Mouse (Mus musculus) brain, adult 2 months (tissue): ENCODE results near the gene Il1b.

Experiments
- DNase-seq: peaks from one replicate; pipeline ENCODE4 v3.0.0; 2011; ENCODE audit warnings: low read depth, low spot score

Gene Il1b

DNA sequence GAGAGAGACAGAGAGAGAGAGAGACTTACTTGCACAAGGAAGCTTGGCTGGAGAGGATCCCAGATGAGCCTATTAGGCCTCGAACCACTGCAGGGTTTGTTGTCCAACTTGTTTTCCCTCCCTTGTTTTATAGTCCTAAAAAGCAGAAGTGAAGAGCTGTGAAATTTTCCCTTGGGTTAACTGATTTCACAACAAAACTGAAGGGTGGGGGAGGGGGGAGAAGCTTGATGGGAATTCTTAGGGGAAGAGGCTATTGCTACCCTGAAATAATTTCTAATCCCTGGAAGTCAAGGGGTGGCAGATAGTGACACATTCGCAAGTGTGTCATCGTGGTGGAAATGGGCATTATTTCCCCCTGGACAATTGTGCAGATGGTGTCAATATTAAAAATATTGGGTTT is at the start of gene Il1b:
Il1b (minus strand) TSS at position 101 of the 400 bp plus-strand sequence.
- no peak for DNase-seq

DNA sequence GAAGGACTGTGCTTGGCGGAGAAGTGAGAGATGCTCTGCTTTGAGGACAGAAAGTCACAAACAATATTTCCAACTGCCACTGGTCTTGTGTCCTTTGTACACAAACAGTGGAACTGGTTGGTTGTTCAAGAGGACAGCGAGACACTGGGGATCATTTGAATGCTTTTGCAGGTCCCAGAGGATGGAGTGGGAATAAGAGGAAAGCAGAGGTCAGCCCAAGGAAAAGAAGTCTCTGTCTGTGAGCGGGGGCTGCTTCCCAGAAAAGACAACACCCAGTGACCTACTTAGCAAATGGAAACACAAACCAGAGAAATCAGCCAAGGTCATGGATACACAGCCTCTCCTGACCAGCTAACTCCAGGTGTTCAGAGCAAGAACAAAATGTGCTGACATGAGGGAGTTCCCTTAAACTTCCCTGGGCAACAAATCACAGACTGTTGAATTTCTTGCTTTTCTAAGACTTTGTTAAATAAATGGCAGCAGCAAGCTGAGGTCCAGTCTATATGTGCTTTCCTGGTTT is 48.5 kb upstream of the Il1b start:
- no peak for DNase-seq

DNA sequence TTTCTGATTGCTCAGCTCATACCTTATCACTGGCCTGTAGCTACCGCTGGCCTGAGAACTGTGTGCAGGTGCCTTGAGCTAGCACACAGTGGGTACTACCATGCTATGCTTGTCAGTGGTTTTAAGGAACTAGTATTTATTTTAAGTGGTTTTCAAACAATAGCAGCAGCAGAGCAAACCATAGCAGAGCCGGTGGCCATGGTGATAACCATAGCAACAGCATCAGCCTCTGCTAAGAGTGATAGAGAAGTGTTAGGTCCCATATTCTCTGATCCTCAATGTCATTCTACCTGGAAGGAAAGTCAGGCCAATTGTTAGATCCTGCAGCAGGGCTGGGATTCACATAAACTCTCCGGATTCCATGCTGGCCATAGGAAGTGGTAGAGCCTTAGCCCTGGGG is 43.7 kb upstream of the Il1b start:
- DNase-seq = peak; percentile 66

DNA sequence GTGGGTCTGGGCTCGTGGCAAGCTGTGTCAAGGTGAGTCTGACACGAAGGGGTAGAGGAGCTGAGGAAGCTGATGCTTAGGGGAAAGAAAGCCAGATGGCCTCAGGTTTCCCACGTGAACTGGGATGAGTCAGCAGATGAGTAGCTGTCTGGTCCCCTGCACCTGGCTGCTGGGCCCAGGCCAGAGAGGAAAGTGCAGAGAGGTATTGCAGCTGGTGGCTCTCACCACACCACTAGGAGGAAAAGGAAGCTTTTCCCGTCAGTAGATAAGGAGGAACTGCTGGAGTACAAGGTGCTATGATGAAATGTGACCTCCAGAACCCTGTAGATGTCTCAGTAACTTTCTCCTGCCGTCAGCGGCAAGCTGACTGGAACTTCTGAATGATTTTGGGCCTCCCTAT is 42.5 kb upstream of the Il1b start:
- DNase-seq = peak; percentile 75

DNA sequence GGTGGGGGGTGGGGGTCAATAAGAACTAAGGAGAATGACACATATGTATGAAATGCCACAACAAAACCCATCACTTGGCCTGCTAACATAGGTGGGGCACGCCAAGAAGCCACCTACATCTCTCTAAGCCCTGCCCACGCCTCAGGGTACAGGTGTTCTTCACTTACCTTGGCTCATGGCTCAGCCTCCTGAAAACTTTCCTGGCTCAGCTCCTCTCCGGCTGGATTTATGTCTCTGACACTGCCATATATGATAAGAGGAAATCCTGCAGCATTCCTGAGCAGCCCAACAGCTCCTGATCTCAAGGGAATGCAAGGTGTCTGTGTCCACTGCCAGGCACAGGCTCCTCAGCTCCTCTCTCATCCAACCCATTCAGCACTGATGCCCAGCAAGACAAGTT is 40.7 kb upstream of the Il1b start:
- DNase-seq = peak; percentile 36

DNA sequence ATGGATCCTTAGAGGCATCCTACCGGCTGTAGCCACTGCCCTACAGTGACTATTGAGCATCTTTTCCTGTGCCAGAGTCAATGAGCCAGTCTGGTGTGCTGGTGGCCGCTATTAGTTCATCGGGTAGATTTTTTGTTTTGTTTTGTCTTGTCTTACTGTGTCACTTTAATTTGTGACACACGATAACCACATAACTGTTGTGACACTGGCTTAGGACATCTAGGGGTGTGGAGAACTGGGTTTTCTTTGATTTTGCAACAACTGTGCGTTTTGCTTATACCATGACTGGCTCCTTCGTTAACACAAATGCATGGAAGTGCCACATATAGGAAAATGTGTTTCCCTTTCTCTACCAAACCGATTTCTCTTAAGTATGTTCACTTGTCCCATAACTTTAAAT is 39.4 kb upstream of the Il1b start:
- no peak for DNase-seq

DNA sequence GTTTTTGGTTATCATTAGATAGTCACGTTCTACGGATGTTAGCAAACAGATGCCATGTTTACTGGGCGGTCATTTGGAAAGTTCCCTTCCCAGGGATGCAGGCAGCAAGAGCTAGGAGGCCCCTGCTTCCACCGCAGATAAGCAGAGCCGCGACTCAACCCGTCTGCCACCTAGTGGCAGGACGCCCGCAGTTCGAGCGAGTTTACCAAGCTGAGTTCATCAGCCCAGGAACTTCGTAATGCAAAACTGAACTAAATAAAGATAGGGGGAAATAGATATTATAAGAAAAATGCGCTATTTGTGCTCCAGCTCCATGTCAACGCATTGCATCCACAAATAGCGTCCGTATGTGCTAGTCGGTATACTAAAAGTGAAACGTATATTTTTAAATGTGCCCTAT is 37.5 kb upstream of the Il1b start:
- peak; percentile 90 for DNase-seq

DNA sequence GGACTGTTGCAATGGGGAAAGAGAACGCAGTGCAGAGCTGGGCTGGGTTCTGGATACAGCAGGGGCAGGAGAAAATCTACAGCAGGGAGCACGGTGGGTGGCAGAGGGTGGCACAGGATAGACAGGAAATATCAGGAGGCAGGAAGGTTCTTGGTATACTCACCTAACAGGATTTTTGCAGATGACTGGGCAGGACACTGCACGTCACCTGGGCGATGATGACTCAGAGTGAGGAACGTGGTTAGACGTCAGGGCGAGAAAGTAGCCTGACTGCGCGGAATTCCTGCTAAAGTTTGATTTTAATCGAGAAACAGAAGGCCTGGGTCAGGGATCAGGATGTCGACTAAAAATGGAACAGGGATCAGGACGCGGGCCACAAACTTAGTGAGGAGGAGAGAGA is 36.7 kb upstream of the Il1b start:
- no peak for DNase-seq

DNA sequence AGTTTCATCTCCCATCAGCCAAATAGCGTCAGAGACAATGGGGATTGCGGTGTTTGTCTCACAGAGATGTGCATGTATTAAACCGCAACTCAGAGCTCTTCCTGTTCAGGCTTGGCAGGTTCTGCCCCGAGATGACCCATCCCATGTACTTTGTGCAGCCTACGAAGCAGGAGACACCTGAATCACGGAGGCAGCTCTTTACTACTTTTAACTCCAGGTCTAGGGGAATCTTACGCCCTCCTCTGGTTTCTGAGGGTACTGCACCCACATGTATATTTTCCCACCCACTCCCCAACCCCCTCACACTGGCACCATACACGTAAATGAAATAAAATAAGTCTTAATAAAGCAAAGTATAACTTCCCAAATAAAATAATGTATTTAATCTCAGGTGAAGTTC is 35.6 kb upstream of the Il1b start:
- no peak for DNase-seq

DNA sequence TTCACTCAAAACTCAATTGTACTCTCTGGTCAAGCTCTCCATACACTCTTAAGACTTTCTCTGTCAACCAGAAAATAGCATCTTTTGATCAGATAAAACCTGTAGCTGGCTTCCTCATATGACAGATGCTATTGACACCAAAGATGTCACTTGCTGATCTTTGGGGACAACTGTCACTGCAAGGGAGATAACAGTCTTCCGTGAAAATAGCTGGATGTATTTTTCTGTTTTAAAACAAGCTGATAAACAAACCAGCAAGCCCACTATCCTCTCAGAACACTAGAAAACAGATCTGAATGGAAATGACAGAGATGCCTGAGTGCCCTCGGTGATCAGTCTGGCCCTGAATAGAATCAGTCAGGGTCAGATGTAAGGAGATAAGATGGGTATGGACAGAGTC is 32.8 kb upstream of the Il1b start:
- DNase-seq = no peak

DNA sequence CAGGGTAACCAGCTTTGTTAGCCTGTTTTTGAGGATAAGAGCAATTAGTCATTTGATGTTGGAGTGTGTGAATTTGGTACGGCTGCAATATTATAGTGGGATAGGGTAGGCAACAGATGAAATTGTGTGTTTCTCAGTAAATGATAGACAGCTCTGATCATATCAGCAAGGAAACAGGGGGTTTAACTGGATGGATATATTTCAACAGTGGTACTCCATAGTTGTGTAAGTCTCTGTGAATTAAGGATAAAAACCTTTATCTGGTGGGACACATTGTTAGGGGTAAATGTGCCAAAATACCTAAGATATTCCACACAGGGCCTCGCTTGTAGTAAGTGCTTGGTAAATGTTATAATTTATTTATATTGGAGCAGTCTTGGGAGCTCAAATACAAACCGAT is 31.4 kb upstream of the Il1b start:
- no peak for DNase-seq

DNA sequence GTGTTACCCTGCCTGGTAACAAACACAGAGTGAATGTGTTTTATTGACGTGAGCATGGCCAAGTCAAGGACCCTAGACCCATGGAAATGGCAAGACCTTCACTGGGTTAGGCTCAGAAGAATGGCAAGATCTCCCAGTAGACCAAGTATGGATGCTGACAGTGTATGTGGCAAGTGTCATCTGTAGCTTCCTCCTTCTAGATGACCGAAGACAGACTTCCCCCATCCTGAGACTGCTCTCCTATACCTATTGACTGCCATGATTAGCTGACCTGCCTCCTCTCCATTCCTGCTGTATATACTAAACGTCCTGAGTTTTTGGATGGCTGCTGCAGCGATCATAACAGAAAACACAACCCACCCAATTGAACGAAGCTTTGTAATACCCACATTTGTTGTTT is 30.9 kb upstream of the Il1b start:
- DNase-seq = no peak

DNA sequence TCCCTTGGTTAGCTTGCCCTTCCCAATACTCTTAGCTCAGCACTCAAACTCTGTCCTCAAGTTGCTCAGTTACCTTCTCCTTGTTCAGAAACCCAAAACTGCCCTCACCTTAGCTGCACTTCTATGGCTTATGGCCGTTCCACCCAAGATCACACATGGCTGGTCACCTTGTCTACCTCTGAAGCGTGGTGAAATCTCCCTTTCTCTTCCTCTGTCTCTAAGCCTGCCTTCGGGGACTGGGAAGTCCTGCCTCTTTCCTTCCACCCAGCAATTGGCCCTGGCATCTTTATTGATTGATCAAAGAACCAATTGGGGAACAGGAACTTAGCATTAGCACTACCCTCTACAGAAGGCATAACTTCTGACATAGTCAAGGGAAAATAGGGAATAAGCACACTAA is 27.2 kb upstream of the Il1b start:
- DNase-seq = no peak

DNA sequence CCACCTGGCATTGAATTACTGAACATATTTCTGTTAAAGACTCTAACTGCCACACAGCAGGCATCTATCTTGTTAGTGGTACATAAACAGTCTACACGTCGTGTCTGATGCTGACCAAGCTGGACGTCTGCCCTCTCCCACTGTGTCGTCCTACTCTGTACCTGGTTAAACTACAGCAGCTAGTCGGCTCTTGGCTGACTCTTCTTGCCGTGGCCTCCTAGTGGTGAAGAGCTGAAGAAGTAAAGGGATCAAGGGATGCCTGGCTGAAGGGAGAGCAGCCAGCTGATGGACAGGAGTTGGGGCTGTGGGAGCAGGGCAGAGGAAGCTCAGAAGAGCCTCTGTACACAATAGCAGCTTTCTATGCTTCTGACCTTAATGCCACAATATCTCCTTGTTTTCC is 22.6 kb upstream of the Il1b start:
- DNase-seq = peak; percentile 33

DNA sequence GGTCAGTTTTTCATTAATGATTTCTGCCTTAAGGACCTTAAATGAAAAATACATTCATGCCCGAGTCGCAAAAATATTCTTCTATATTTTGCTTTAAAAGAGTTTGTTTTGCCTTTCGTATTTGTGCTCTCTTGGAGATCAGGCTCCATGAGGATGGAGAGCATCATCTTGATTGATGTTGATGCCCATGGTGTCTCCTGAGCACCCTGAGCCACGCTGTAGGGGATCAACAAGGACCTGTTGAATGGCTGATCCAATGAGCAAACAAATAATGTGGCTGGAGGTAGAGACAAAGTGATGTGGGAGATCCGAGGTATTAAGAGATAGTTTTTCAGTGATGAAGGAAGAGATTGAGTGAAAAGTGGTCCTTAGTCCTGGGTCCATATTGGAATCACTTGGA is 19.2 kb upstream of the Il1b start:
- no peak for DNase-seq

DNA sequence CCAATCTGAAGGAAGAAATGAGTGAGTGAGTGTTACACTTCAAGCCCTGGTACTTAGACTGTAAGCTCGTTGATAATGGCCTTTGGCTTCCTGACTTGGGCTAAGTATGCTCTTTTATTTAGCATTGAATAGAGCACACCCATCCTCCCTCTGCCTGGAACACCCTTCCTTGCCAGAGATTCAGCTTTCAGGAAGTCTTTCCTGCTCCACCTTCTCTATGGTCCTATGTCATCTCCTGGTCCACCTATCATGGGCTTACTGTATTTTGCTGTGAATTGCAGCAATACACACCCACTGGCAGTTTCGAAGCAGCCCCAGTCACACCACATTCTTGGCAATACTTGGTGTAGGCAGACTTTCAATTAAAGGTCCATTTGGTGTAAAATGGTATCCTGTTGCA is 18.4 kb upstream of the Il1b start:
- DNase-seq = no peak

DNA sequence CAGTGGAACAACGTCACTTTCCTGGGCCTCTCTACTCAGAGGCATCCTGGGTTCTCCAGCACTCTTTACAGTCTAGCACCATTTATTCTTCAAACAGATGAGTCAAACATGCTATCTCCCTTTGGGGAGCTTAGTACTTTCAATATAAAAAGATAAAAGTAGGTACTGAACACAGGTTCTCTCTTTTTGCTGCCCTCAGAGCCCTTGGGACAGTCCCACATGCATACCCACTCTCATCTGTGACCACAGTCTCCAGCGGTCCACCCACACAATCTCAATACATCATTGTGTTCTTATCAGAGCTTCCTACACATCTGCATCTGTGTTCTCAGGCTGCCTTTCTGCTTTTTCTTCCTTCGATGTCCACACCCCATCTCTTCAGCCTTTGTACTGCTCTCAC is 14.4 kb upstream of the Il1b start:
- DNase-seq = no peak

DNA sequence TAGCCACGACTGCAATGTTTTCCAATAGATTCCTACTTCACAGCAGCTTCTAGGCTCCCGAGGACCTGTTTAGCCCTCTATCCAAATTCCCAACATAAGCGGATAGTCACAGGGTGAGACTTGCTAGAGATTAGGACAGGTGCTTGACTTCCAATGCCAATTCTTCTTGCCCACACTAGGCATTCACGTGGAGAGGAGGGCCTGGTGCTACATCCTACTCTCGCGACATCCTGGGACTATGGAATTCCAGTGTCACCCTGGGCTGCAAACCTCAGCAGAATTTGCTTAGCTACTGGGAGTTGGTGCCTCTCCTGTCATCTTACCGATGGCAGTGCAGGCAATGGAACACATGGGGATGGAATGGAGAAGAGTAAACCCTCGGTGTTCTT is 13.3 kb upstream of the Il1b start:
- DNase-seq = no peak

DNA sequence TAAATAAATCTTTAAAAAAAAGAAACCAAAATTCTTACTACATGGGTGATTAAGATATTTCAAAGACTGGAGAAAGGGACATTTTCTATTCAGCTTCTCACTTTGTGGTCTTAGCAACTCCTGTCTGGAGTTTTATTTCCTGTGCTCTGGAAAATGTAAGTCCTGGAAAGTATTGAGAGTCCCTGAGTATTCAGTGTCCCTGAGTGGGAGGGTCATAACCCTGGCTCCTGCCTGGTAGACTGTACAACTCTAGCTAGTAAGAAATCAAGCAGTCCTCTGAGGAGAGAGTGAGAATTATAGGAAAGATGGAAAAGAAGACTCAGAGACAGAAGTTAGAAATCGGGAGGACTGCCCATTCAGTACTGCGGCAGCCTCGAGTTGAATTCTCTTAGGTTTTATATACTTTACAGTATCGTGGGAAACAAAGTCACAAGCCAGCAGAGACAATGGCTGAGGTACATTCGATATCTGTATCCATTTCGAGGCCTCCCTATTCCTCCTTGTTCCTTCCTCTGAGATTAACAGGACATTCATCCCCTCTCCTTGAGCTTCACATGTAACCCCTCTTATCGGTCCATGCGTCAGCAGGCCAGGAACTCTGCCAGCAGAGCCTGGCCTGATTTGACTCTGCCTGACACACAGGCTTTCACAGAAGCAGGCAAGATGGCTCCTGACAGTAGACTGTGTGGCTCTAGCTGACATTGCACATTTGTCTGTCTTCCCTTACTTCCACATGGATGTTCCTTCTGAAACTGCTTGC is 12.8 kb upstream of the Il1b start:
- no peak for DNase-seq

DNA sequence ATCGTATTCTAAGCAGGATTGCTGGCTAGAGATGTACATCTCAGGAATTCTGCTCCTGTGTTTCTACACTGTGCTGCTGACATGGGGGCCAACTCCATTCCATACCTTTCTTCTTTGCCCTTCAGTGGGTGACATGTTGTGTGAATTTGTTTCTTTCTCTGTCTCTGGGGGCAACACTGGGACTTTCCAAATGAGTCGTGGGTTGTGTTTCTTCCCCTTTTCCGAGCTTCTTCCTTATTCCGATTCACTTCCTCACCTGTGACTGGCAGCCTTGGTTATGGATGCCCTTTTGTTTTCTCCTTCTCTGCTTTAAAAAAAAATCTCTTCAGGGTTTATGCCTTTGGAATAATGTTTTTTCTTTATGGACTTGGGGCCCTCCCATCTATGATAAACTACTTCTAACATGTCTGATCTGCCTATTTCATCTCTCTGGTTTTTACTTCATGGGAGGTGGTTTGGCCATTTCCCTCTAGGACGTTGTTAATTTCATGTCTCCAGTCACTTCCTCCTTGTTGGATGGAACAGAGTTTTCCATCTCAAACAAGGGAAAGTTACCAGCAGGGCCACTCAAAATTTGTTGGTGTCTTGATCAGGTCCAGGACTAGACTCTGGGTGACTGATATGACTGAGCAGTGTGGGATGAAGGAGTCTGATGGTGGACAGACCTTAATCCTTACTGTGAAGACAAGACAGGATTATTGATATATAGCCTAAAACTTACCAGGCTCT is 10.0 kb upstream of the Il1b start:
- peak; percentile 16 for DNase-seq

DNA sequence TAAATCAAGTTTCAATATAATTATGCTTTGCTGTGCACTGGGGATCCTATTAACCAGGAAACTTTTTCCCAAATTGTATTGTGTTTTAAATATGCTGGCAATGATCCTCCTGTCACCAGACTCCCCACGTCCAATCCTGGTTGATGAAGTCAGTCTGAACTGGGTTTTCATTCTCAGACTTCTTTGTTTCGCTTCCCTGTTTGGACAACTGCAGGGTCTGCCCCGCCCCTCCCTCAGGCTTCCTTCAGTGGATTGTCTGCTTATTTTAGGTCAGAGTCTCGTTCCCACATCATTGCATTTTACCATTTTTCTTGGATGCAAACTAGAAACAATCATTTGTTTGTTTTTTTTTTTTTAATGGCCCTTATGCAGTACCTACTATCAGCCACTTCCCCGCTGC is 9.3 kb upstream of the Il1b start:
- peak; percentile 27 for DNase-seq

DNA sequence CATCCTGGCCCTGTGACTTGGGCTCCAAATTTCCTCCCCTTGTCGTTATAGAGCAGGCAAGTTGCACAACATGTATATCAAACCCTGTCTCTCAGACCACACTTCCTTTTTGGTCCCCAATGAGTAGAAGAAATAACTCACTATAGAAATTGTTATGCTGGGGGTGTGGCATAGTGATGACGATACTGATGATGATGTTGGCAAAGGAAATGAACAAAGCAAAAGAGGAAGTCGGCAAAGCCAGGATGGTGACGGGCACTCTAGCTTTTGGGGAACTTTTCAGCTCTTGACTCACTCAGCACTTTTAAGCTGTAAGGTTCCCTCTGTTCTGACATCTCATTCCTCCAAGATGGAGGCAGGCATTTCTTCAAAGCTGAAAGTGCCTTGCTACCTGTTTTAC is 2.4 kb upstream of the Il1b start:
- DNase-seq = peak; percentile 22

DNA sequence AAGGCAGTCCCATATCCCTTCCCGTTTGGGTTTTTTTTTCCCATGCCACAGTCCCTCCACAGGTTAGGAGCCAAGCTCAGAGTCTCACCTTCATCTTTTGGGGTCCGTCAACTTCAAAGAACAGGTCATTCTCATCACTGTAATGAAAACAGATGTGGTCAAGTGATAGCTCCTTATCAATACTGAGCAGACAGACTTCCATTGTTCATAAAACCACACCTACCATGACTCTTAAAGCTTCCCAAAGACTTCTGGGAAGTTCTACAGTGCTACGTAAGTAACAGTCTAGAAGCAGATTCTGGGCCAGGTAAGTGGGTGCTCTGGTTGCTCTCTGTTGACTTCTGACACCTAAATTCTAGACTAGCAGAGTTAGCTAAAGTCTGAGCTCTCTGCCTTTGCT is 1.3 kb downstream of the Il1b start:
- no peak for DNase-seq
